Mouse (Mus musculus) embryo, embryonic 9.5 days (tissue): ENCODE data around the gene Elmsan1.
A peak's percentile ranks its signal among the peaks of the same experiment; 100 is the strongest.

Source experiments
- DNase-seq: peaks from one replicate; pipeline ENCODE4 v3.0.0-alpha.2; 2017; ENCODE audit errors: extremely low spot score

Elmsan1 gene

GRCm38 (mm10) chr12:84149971-84150370 is 68.7 kb downstream of the Elmsan1 start:
- DNase-seq: no peak

DNA sequence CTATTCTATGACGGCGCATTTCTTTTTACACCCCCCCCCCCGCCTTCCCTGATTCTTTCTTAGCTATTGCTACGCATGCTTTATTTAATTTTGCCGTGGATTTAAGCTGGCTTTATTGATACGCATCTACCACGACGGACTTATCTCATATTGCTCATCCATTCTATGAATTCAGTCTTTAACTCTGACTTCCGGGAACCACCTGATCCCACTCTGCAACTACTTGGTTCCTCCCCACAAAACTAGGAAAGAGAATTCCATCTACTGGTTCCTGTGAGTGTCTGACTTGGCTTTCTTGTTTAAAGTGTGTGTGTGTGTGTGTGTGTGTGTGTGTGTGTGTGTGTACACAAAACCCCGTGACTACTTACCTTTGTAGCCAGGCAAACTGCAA is 70.1 kb downstream of the Elmsan1 start:
- no peak for DNase-seq

DNA sequence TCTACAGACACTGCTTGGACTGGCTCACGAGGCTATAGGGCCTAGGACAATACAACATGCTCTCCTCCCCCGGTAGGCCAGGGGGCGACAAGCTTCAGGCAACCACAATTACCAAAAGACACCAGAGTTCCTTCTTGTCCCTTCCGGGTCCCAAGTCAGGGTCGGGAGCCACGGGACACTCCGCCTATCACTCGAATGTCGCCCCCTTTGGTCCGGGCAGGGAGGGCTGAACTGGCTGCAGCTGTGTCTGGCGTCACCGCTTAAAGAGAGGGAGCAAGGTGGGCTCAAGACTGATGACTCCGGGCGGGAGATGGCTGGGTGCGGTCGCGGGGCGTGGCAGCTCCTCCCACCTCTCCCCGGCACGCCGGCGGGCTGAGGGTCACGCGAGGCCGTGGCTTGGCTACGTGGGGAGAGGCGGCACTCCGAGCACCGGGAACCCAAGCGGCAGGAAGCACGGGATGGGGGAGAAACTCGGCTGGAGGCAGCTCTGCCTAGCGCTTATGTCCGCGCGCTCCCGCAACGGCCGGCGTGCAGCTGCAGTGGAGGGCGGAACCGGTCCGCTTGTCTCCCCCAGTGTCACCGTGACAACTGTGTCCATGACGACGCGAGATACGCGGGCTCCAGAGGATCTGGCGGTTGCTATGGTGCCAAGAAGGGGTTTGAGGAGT is 70.6 kb downstream of the Elmsan1 start, which contains the start of gene Pnma1:
Gene Pnma1 (minus strand): TSS at position 536 of the 668 bp plus-strand sequence.
- peak; percentile 86 for DNase-seq

- DNase-seq: peak; percentile 48
Observed at GRCm38 (mm10) chr12:84142281-84143050, 76.2 kb downstream of the Elmsan1 start.

DNA sequence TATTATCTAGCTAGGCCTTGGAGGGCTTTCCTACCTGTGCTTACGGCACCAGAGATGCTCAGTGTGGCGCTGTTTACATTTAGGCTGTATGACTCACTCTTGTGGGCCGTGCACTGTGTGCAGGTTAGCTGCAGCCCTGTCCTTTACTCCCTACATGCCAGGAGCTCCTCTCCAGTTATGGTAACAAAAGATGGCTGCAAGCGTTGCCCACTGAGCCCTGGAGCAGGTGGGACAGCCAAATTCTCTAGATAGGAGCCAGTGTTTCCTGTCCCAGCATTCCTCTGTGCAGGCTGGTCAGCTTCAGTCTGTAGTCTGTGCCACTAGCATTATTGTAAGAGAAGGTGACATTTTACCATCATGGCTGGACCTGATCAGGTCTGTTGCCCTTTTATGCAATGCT is 77.4 kb downstream of the Elmsan1 start:
- DNase-seq: no peak

GRCm38 (mm10) chr12:84140135-84140534 is 78.5 kb downstream of the Elmsan1 start:
- DNase-seq: no peak

GRCm38 (mm10) chr12:84137131-84137530 is 81.5 kb downstream of the Elmsan1 start:
- no peak for DNase-seq

DNA sequence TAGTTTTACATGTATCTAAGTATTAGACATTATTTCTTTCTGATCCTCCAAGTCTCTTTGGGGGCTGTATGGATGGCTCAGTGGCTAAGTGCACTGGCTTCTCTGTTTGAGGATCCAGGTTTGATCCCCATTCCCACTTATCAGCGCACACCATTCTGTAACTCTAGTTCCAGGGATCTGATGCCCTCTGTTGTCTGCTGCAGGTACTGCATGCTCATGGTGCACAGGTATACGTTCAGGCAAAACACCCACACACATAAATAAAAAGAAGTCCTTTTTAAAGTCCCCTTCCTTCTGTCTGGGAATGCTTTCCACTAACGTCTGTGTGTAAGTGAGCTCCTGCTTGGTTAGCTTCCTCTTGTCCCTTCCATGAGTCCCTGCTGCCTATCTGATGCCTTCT is 86.4 kb downstream of the Elmsan1 start:
- no peak for DNase-seq

- no peak for DNase-seq
Observed at GRCm38 (mm10) chr12:84129931-84130330, 88.8 kb downstream of the Elmsan1 start.

- DNase-seq: no peak
Observed at GRCm38 (mm10) chr12:84128576-84128975, 90.1 kb downstream of the Elmsan1 start.

DNA sequence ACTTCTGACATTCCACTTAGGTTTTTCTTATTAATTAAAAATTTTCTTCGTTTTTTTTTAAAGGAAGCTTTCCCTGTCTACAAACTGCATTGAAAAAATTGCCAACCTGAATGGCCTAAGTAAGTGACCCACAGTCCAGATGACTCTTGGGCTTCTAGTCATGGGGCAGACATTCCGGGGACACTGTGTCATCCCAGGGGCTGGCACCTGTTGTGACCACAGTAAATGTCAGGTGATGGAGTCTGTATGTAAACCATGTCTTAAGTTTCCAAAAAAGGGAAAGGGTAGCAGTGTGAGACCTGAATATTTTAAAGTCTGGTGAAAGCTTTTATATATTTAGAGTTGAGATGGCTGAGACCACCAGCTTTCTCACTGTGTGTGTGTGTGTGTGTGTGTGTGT is 91.8 kb downstream of the Elmsan1 start:
- no peak for DNase-seq

- no peak for DNase-seq
Observed at GRCm38 (mm10) chr12:84125892-84126291, 92.8 kb downstream of the Elmsan1 start.

DNA sequence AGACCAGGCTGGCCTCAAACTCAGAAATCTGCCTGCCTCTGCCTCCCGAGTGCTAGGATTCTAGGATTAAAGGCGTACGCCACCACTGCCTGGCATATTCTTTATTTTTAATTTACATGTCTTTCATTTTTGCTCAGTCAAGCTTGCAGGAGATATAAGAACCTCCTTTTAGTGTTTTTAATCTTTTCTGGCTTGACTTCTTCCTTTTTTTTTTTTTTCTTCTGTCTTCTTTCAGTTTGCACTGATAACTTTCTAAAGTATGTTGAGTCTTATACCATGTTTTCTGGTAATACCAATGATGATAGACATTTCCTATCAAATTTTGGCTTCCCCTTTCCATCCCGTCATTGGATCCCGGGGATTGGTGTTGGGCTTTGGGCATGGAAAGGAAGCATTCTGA is 99.1 kb downstream of the Elmsan1 start:
- DNase-seq: no peak

GRCm38 (mm10) chr12:84114153-84114994 is 104.3 kb downstream of the Elmsan1 start, which contains the start of gene Dnal1:
Dnal1 (plus strand) TSS chr12:84114366.
- DNase-seq: peak; percentile 93

DNA sequence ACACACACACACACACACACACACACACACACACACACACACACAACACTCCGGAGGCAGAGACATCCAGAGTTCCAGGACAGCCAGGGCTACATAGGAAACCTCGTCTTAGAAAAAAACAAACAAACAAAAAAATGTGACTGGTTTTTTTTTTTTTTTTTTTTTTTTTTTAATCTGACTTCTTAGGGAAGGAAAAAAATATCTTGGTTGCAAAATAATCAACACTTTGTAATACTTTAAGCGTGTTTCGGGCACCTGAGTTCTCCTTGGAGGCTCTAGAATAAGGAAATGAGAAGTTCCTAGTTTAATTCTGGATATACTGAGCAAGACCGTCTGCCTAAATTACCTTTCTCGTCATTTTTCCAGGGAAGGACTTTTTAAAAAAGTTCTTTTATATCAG is 105.0 kb downstream of the Elmsan1 start:
- DNase-seq: no peak

DNA sequence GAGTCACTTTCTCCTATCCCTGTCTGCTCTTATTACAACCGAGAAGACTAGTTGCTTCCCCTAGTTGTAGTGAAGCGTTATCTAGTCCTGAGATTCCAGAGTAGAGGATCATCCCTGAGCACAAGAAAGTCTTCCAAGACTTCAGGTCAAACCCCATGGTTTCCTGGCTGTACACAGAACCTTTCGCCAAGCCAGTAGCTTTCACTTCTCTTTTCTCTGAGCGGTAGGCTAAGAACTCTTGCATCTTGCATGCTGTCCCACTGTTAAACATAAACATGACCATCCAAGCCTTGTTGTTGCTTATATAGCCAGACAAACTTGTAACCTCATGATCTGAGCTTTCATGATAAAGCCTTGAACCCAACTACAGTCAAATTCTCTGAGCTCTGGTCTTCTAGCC is 107.9 kb downstream of the Elmsan1 start:
- DNase-seq: no peak

- DNase-seq: no peak
Observed at GRCm38 (mm10) chr12:84109924-84110323, 108.8 kb downstream of the Elmsan1 start.

DNA sequence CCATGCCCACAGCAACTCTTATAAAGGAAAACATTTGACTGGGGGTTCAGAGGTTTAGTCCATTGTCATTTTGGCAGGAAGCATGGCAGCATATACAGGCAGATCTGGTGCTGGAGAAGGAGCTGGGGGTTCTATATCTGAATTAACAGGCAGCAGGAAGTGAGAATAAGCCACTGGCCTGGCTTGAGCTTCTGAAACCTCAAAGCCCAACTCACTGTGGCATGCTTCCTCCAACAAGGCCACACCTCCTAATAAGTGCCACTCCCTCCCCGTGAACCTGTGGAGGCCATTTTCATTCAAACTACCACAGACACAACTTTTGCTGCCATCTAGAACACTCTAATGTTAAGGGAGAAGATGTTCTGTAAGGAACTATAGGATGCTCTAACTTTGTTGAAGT is 111.0 kb downstream of the Elmsan1 start:
- no peak for DNase-seq

DNA sequence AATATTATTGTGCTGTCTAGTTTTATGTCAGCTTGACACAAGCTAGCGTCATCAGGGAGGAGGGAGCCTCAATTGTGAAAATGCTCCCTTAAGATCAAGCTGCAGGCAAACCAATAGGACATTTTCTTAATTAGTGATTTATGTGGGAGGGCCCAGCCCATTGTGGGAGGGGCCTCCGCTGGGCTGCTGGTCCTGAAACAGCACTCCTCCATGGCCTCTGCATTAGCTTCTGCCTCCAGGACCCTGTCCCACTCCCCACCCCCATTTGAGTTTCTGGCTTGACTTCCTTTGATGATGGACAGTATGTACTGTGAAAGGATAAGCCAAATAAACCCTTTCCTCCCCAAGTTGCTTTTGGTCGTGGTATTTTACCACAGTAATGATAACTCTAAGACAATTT is 111.7 kb downstream of the Elmsan1 start:
- no peak for DNase-seq

- DNase-seq: peak; percentile 8
Observed at GRCm38 (mm10) chr12:84101493-84101845, 117.2 kb downstream of the Elmsan1 start.

DNA sequence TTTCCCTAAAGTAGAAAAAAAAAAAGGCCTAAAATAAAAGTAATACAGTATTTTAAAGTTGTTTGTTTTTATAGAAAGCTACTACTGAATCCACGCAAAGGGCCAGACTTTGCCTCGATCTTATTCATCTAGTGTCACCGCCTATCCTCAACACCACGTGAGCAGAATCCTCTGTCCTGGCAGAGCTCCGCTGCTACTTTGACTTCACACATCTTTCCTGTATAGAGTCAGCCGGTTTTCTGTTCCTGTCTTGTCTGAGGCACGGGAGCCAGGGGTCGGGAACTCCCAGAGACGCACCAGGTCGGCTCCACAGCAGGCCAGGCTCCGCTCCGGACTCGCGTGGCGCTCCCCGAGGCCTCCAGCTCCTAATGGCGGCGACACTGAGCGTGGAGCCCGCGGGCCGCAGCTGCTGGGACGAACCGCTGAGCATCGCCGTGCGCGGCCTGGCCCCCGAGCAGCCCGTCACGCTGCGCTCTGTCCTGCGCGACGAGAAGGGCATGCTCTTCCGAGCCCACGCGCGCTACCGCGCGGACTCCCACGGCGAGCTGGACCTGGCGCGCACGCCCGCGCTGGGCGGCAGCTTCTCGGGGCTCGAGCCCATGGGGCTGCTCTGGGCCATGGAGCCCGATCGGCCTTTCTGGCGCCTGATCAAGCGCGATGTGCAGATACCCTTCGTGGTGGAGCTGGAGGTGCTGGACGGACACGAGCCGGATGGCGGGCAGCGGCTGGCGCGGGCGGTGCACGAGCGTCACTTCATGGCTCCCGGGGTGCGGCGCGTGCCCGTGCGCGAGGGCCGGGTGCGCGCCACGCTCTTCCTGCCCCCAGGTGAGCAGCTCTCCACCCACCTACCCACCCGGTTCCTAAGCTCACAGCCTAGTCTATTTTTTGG is 117.8 kb downstream of the Elmsan1 start, which contains the start of gene Acot6:
Gene Acot6 (plus strand): TSS at position 51 of the 889 bp plus-strand sequence.
- peak; percentile 59 for DNase-seq
